Mouse (Mus musculus): Measurements from ENCODE around the gene Fasl.

Fasl gene

DNA sequence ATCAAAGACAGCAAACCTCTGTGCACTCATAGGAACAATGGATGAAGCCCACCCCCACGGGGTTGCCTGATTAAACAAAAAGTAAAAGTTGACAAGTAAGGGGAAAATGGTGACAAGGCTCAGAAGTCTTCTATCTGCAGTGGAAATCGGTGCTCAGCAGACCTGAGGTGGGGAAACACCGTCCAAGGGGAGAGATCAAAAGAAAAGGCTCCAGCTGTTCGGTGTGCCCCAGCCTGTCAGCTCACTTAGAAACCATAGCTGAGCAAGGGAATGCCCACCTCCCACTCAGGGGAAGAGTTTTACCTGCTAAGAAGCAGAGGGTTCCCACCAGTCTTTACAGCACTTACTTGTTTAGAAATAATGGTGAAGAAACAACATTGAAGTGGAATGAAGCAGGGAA lies 26.7 kb downstream of the Fasl start:
- DNase-seq (ENCODE audit: low read depth, low spot score) = no peak

DNA sequence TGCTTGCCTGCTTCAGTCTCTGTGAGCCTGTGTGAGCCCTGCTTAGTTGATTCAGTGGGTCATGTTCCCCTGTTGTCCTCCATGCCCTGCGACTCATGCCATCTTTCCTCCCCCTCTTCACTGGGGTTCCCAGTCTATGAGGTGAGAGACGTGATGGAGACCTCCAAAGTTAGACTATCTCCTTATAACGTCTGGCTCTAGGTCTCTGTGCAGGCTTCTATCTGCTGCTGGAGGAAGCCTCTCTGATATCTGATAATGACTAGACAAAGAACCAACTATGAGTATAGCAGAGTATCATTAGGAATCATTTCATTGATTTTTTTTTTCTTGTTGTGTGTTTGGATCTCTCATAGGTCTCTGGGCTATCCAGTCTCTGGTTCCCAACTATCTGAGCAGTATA lies 31.7 kb downstream of the Fasl start:
- DNase-seq (ENCODE audit: low read depth, low spot score) = no peak

DNA sequence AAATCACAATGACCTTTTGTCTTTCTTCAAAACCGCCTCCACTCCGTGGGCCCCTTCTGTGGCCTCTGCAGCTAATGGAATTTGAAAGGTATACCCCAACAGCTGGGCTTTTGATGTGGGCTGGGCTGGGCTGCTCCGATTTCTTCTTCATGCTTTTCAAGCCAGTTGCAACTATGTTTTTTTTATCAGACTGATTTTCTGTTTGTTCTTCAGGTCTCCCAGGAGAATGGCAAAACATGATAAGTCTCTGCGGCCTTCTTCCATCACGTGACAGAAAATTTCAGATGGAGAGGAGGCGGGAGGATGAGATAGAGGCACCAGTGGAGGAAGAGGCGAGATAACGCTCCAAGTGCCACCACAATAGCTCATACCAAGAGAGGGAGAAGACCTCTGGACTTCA lies 37.0 kb downstream of the Fasl start:
- no peak for DNase-seq (ENCODE audit: low read depth, low spot score)

DNA sequence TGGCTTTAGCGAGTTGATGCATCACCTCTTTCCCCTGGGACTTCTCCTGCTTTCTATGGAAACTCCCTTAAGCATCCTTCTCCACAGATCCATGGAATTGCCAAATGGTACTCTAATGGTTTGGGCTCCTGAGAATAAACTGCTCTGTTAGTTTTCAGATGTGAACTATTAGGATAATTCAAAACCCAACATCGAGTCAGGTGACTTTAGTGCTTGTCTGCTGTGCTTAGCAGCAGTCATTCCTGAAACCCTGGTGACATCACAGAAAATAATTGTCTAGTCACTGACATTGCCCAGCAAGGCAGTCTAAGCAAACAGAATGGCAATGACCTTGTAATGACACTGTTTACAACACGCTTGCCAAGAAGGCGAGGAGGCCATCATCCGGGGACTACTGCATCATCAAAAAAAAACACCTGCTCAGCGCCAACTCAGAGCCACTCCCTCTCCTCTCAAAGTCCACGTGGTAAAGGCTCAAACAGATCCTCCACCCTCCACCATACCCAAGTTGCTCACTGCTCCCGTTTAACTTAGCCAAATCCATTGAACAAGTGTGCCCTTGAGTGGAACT lies 37.7 kb downstream of the Fasl start:
- DNase-seq (ENCODE audit: low read depth, low spot score) = no peak

DNA sequence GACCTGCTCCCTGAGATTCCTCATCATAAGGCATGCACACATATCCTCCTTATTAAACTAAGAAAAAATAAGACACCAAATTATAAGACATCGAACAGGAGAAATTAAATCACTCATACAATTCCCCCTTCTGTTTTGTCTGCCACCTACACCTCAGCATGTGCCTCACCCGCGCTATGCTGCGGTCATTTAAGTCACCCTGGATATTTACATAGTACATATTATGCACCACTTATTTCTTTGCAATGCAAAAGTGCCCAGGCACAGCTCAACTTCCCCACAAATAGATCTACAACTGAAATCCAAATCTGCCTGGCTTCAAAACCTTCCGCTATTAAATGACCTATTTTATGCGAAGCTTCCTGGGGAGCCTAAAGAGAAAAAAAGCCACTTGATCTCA lies 39.6 kb downstream of the Fasl start:
- DNase-seq (ENCODE audit: low read depth, low spot score) = no peak

DNA sequence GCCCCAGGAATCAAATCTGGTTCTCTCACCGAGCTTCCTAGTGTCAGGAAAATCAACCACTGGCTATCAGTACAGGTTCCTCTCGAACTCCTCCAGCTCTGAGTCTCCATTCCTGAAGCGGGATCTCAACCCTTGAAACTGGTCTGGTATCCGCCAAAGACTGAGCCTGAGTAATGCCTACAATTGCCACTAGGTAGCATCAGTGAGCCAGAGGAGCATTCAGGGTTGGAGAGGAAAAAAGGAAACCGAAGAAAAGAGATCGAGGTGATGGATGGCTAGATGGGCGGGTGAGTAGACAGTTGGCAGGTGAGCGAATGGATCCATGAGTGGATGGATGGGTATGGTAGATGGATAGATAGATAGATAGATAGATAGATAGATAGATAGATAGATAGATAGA lies 40.2 kb downstream of the Fasl start:
- peak; percentile 34 for DNase-seq (ENCODE audit: low read depth, low spot score)

DNA sequence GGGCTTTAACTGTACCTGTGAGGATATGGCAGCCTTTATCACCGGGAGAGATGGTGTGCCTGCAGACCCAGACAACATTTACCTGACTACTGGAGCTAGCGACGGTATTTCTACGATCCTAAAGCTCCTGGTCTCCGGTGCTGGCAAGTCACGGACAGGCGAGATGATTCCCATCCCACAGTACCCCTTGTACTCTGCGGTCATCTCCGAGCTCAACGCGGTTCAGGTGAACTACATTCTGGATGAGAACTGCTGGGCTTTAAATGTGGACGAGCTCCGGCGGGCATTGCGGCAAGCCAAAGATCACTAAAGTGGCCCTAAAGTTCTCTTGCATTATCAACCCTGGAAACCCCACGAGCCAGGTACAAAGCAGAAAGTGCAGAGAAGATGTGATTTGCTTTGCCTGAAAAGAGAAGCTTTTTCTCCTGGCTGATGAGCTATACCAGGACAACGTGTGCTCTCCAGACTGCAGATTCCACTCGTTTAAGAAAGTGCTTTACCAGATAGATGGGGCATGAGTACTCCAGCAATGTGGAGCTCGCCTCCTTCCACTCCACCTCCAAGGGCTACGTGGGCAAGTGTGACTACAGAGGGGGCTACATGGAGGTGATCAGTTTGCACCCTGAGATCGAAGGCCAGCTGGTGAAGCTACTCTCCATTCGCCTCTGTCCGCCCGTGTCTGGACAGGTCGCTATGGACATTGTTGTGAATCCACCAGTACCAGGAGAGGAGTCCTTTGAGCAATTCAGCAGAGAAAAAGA lies 41.6 kb downstream of the Fasl start:
- no peak for DNase-seq (ENCODE audit: low read depth, low spot score)

DNA sequence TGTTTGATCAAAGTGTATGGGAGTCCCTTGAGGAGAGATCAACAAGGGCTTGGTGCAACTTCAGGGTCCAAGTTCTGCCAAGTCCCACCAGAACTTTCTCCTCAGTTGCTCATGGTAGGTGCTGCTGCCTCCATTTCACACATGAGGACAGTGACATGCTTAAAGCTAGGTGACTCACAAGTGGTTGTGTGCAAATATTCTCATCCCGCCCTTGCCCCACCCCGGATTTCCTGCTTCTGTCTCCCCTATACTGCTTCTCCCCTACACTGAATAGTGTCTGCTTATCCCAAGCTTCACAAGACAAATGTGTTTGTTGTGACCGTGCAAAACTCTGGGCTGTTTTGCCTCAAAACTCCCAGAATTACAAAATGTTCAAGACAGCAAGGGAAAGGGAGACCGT lies 43.4 kb downstream of the Fasl start:
- no peak for DNase-seq (ENCODE audit: low read depth, low spot score)

DNA sequence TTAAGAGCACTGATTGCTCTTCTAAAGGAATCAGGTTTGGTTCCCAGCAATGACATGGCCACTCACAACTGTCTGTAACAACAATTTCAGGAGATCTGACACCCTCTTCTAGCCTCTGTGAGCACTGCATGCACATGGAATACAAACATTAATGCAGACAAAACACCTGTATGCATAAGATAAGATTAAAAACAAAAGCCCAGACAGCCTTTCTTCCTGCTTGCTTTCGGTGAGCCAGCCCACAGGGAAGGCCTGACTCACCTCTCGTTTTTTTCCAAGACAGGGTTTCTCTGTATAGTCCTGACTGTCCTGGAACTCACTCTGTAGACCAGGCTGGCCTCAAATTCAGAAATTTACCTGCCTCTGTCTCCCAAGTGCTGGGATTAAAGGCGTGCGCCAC lies 44.1 kb downstream of the Fasl start:
- no peak for DNase-seq (ENCODE audit: low read depth, low spot score)

DNA sequence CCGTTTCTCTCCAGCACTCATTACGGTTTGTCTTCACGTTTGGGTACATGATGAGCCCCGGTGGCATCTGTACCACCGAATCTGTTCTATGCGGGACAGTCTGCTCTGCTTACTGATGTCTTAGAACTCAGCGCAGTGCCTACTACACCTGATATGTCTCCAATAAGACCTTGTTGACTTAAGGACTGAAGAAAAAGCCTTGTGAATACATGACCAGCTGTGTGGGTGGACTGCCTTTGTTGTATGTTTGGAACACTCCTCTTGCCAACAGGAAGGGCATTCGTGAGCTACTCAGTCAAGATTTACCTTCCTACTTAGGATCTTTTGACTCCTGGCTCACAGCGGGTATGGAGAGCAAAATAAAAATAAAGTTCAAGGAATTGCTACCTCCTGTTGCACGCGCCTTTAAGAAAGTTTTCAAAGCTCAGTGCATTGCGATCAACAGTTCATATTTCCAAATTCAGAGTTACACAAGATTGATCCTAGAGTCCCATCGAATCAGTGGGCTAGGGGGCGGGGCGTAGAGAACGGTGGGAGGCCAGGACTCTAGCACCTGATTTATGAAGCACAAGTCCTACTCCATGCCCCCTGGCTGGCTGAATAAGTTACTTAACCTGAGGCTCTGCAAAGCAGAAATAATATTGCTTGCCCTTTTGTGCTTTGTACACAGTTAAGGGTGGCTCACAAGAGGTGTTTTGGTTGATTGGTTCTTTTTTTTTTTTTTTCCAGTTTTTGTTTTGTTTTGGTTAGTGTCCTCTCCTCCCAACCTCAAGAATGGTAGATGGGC lies 45.6 kb downstream of the Fasl start:
- DNase-seq (ENCODE audit: low read depth, low spot score) = no peak

DNA sequence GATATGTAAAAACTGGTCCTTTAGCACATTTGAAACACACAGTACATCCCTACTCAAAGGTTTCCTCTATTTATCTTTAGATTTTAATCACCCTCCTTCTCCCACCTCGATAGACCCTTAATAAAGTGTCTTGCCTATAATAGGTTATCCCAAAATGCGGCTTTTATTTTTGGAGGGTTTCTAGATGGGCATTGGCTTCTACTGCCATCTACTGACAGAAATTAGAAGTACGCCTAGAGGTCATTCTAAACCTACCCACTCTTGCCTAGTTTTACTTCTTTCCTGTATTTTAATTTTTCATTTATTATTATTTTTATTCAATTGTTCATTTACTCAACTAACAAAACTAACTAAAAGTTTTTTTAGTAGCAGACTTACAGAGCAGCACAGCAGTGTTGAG lies 51.4 kb downstream of the Fasl start:
- DNase-seq (ENCODE audit: low read depth, low spot score) = no peak

DNA sequence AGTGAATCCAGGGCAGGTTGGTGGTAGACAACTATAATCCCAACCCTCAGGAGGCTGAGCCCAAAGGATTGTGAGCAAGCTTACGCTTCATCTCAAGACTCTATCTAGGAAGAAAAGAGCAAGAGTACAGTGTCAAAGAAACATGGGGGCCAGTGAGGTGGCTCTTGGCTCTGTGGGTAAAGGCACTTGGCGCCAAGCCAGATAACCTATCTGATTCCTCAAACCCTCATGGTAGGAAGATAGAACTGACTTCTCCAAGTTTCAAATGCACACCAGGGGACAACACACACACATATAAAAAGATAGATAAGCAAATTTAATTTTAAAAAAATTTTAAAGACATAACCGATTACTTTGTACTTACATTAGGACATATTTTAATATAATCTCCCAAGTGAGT lies 52.0 kb downstream of the Fasl start:
- no peak for DNase-seq (ENCODE audit: low read depth, low spot score)

DNA sequence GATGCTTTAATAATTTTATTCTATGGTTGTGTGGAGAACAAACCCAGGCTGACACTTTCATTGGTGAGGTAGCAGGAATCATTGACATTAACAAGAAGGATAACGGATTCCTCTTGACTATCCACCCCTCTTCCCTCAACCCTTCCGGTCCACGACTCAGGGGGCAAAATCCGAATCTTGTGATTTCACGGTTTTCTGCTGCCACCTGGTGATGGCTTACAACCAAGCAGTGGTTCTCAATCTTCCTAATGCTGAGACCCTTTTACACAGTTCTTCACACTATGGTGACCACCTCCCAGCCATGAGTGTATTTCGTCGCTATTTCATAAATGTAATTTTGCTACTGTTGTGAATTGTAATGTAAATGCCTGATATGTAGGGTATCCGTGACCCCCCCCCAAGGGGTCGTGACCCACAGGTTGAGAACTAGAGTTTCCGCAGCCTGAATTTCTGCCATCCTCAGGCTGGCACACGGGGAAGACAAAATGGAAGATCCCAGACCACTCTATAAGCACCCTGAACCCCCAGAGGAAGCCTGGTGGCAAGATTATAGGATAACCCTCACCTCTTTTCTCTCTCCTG lies 52.7 kb downstream of the Fasl start:
- no peak for DNase-seq (ENCODE audit: low read depth, low spot score)

DNA sequence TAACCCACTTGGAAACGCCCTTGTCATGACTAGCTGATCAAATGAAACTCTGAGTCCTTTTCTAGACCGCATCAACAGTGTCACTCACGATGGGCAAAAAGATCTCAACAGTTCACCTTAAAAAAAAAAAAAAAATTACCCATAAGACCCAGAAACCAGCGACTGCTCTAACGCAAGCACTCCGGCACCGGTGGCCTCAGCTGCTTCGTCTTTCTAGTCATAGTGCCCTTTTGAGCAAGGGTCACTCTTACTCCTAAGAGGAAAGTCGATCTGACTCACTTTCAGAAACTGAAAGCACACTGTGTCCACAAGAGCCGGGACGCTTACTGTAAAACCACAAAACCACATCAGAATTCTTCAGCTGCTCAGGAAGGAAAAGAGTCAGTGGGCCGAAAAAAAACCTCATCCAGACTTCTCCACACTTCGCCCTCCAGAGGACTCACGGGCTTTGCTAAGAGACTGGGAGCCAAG lies 53.5 kb downstream of the Fasl start:
- no peak for DNase-seq (ENCODE audit: low read depth, low spot score)

DNA sequence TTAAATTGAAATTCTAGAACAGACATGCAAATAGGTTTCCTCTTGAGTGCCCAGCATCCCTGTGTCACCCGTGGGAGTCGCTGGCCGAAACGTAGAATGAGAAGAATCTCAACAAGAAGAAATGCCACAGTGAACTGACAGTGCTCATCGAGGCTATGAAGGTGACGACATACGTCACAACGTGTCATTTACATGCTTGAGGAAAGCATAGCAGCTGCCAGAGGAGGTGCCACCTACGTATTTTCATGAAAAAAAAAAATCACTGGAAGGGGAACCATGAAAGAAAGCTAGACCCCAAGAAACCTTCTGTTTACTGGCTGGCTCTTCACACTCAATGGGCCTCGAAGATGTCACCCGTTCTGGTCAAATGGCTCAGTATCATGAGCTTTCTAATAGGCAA lies 54.0 kb downstream of the Fasl start:
- no peak for DNase-seq (ENCODE audit: low read depth, low spot score)
